Mouse (Mus musculus) neural tube, embryonic 10.5 days (tissue): Measurements from ENCODE around the gene Lrrn4cl.
"Not testable (repeated sequence)": the region's sequence is repeated elsewhere in the genome, so short reads cannot be mapped to it uniquely, and the experiment has no call there.

Experiments
- DNase-seq: peaks from one replicate; pipeline ENCODE4 v3.0.0-alpha.2; 2017; ENCODE audit warnings: low spot score; ENCODE audit errors: extremely low spot score

Gene Lrrn4cl

GRCm38 (mm10) chr19:8838041-8838730, 12.4 kb upstream of the Lrrn4cl start:
- DNase-seq = no peak

- DNase-seq = no peak
These were observed 11.3 kb upstream of the Lrrn4cl start, which contains the start of gene Gng3 for GRCm38 (mm10) chr19:8839103-8839907. Gene Gng3 (minus strand): TSS chr19:8839194.

GRCm38 (mm10) chr19:8839908-8840791, 10.4 kb upstream of the Lrrn4cl start:
- DNase-seq = no peak

GRCm38 (mm10) chr19:8841012-8841411, 9.6 kb upstream of the Lrrn4cl start:
- no peak for DNase-seq

- no peak for DNase-seq
These were observed 7.6 kb upstream of the Lrrn4cl start for GRCm38 (mm10) chr19:8842961-8843360.

- DNase-seq = peak; percentile 70
These were observed 6.0 kb upstream of the Lrrn4cl start for GRCm38 (mm10) chr19:8844371-8845129.

GRCm38 (mm10) chr19:8848356-8848755, 2.2 kb upstream of the Lrrn4cl start:
- DNase-seq = no peak

- DNase-seq = no peak
These were observed 1.1 kb downstream of the Lrrn4cl start for GRCm38 (mm10) chr19:8851639-8852038.

GRCm38 (mm10) chr19:8852236-8852928, 1.8 kb downstream of the Lrrn4cl start:
- no peak for DNase-seq

GRCm38 (mm10) chr19:8853117-8853516, 2.5 kb downstream of the Lrrn4cl start:
- no peak for DNase-seq

- DNase-seq = no peak
These were observed 7.1 kb downstream of the Lrrn4cl start for GRCm38 (mm10) chr19:8857689-8858088.

GRCm38 (mm10) chr19:8859018-8859417, 8.4 kb downstream of the Lrrn4cl start:
- DNase-seq = peak; percentile 23

GRCm38 (mm10) chr19:8864265-8864664, 13.7 kb downstream of the Lrrn4cl start:
- DNase-seq = no peak

GRCm38 (mm10) chr19:8870381-8870780, 19.8 kb downstream of the Lrrn4cl start:
- not testable (repeated sequence) for DNase-seq

- DNase-seq = no peak
These were observed 20.3 kb downstream of the Lrrn4cl start for GRCm38 (mm10) chr19:8870838-8871237.

- peak; percentile 95 for DNase-seq
These were observed 21.0 kb downstream of the Lrrn4cl start, which contains the start of gene Ubxn1 for GRCm38 (mm10) chr19:8871267-8872186. Gene Ubxn1 (plus strand): TSS chr19:8871496.

GRCm38 (mm10) chr19:8872266-8872840, 21.8 kb downstream of the Lrrn4cl start:
- DNase-seq = no peak

GRCm38 (mm10) chr19:8875031-8875430, 24.5 kb downstream of the Lrrn4cl start:
- DNase-seq = no peak
